Mouse (Mus musculus) embryonic facial prominence, embryonic 13.5 days (tissue): ENCODE data around the gene Eif4g1. TPM values are rescaled to one million over a fixed set of nuclear protein-coding genes. Genes with fewer than 3 reads are reported as not detected.
A peak's percentile ranks its signal among the peaks of the same experiment; 100 is the strongest.

Source experiments
- ATAC-seq: fragments of 200-750 bp; cut with Nextera tagmentation; 2 replicates; pipeline ENCODE4 v1.8.0; 2017; ENCODE audit warnings: low read depth; ENCODE audit not compliant: insufficient number of reproducible peaks, insufficient read depth, low FRiP score, low TSS enrichment
- H3K27ac ChIP-seq: fragments of 300-500 bp; sonication (generic); 2 replicates; pipeline ENCODE4 v1.5.1; 2015; ENCODE audit warnings: moderate library complexity, mild to moderate bottlenecking, inconsistent platforms
- H3K27me3 ChIP-seq: fragments of 300-500 bp; sonication (generic); 2 replicates; pipeline ENCODE4 v1.6.1; 2015; ENCODE audit warnings: mild to moderate bottlenecking, inconsistent platforms
- H3K36me3 ChIP-seq: fragments of 300-500 bp; sonication (generic); 2 replicates; pipeline ENCODE4 v1.6.1; 2015; ENCODE audit warnings: mild to moderate bottlenecking, inconsistent platforms
- H3K4me1 ChIP-seq: fragments of 300-500 bp; sonication (generic); 2 replicates; pipeline ENCODE4 v1.6.1; 2015; ENCODE audit warnings: inconsistent platforms
- H3K4me2 ChIP-seq: fragments of 300-500 bp; sonication (generic); 2 replicates; pipeline ENCODE4 v1.6.1; 2015; ENCODE audit warnings: moderate library complexity, mild to moderate bottlenecking, inconsistent platforms
- H3K4me3 ChIP-seq: fragments of 300-500 bp; sonication (generic); 2 replicates; pipeline ENCODE4 v1.5.1; 2015; ENCODE audit warnings: mild to moderate bottlenecking, inconsistent platforms
- H3K9ac ChIP-seq: fragments of 300-500 bp; sonication (generic); 2 replicates; pipeline ENCODE4 v1.6.1; 2015; ENCODE audit warnings: mild to moderate bottlenecking, inconsistent platforms
- H3K9me3 ChIP-seq: fragments of 300-500 bp; sonication (generic); 2 replicates; pipeline ENCODE4 v1.6.1; 2016; ENCODE audit warnings: inconsistent platforms
- WGBS: fragments of 180-500 bp; shearing (Covaris S2); methylation state at CpG from one replicate; pipeline ENCODE4 v1.1.7; 2015; ENCODE audit warnings: mixed read lengths; 5-methylcytosine and 5-hydroxymethylcytosine counted together
- polyA plus RNA-seq: library from polyadenylated mRNA; unstranded; fragments of >200 nt; fragmentation: Nextera tagmentation; extraction: Ambion mirVana; gene quantifications from 2 replicates; pipeline ENCODE4 v1.2.1, GENCODE M21; 2015

Gene Eif4g1
- polyA plus RNA-seq, 1 experiment from 2014 or later: 199 TPM

GRCm38 (mm10) chr16:20708939-20709734, 41.0 kb downstream of the Eif4g1 start:
- Histone ChIP-seq H3K27me3 (no peaks in the 10 kb centered on the region), H3K9ac (no peak overlapping the region), H3K4me3 (no peak overlapping the region), H3K36me3 (peaks cover 81% of the 10 kb centered on the region), H3K4me1 (peaks cover 8% of the 10 kb centered on the region), H3K4me2 (no peak overlapping the region), H3K9me3 (no peaks in the 10 kb centered on the region), H3K27ac (no peak overlapping the region)
- 73% methylated on average over 19 of the region's 19 CpGs for WGBS
- ATAC-seq: 0 out of 2 replicates have a peak, but pooled peaks have one; percentile 34

GRCm38 (mm10) chr16:20710370-20710769, 42.3 kb downstream of the Eif4g1 start:
- Histone ChIP-seq H3K27me3 (no peaks in the 10 kb centered on the region), H3K36me3 (peaks cover 75% of the 10 kb centered on the region), H3K9ac (no peak overlapping the region), H3K4me2 (no peak overlapping the region), H3K4me1 (peaks cover 20% of the 10 kb centered on the region), H3K9me3 (no peaks in the 10 kb centered on the region), H3K4me3 (no peak overlapping the region), H3K27ac (no peak overlapping the region)
- 93% methylated on average over 11 of the region's 11 CpGs for WGBS
- no peak for ATAC-seq

GRCm38 (mm10) chr16:20710810-20711209, 42.7 kb downstream of the Eif4g1 start:
- no peak overlapping the region for H3K4me3 ChIP-seq
- no peak overlapping the region for H3K9ac ChIP-seq
- peaks cover 71% of the 10 kb centered on the region for H3K36me3 ChIP-seq
- ATAC-seq: no peak
- no peaks in the 10 kb centered on the region for H3K9me3 ChIP-seq
- H3K27ac ChIP-seq: no peak overlapping the region
- WGBS: 84% methylated on average over 4 of the region's 4 CpGs
- no peaks in the 10 kb centered on the region for H3K27me3 ChIP-seq
- H3K4me1 ChIP-seq: peaks cover 23% of the 10 kb centered on the region
- no peak overlapping the region for H3K4me2 ChIP-seq

GRCm38 (mm10) chr16:20712190-20712589, 44.1 kb downstream of the Eif4g1 start:
- Histone ChIP-seq H3K4me1 (peaks cover 27% of the 10 kb centered on the region), H3K27ac (no peak overlapping the region), H3K4me2 (no peak overlapping the region), H3K36me3 (peaks cover 57% of the 10 kb centered on the region), H3K4me3 (no peak overlapping the region), H3K9ac (no peak overlapping the region), H3K9me3 (no peaks in the 10 kb centered on the region), H3K27me3 (no peaks in the 10 kb centered on the region)
- no peak for ATAC-seq
- WGBS: 81% methylated on average over 9 of the region's 9 CpGs

- peaks cover 28% of the 10 kb centered on the region for H3K4me1 ChIP-seq
- no peak overlapping the region for H3K27ac ChIP-seq
- H3K4me3 ChIP-seq: no peak overlapping the region
- H3K9me3 ChIP-seq: no peaks in the 10 kb centered on the region
- H3K36me3 ChIP-seq: peaks cover 50% of the 10 kb centered on the region
- no peak overlapping the region for H3K4me2 ChIP-seq
- 88% methylated on average over 7 of the region's 7 CpGs for WGBS
- no peaks in the 10 kb centered on the region for H3K27me3 ChIP-seq
- no peak for ATAC-seq
- H3K9ac ChIP-seq: no peak overlapping the region
These were observed 44.8 kb downstream of the Eif4g1 start for GRCm38 (mm10) chr16:20712889-20713288.

GRCm38 (mm10) chr16:20714307-20715080, 46.4 kb downstream of the Eif4g1 start:
- peak overlapping the region; percentile 70 for H3K4me3 ChIP-seq
- no peak overlapping the region for H3K27ac ChIP-seq
- H3K9me3 ChIP-seq: no peaks in the 10 kb centered on the region
- no peak for ATAC-seq
- H3K9ac ChIP-seq: peak overlapping the region; percentile 88
- WGBS: 44% methylated on average over 11 of the region's 11 CpGs
- H3K36me3 ChIP-seq: peaks cover 36% of the 10 kb centered on the region
- peaks cover 34% of the 10 kb centered on the region for H3K4me1 ChIP-seq
- H3K4me2 ChIP-seq: peak overlapping the region; percentile 90
- H3K27me3 ChIP-seq: no peaks in the 10 kb centered on the region

- 58% methylated on average over 2 of the region's 2 CpGs for WGBS
- no peaks in the 10 kb centered on the region for H3K27me3 ChIP-seq
- H3K36me3 ChIP-seq: peaks cover 39% of the 10 kb centered on the region
- no peak for ATAC-seq
- H3K4me3 ChIP-seq: peak overlapping the region; percentile 70
- peaks cover 34% of the 10 kb centered on the region for H3K4me1 ChIP-seq
- H3K9me3 ChIP-seq: no peaks in the 10 kb centered on the region
- peak overlapping the region; percentile 90 for H3K4me2 ChIP-seq
- peak overlapping the region; percentile 88 for H3K9ac ChIP-seq
- H3K27ac ChIP-seq: peak overlapping the region; percentile 98; the same call in 1 of the 2 replicates
These were observed 47.0 kb downstream of the Eif4g1 start for GRCm38 (mm10) chr16:20715161-20715560.

GRCm38 (mm10) chr16:20715566-20715965, 47.5 kb downstream of the Eif4g1 start:
- H3K27me3 ChIP-seq: no peaks in the 10 kb centered on the region
- H3K9ac ChIP-seq: peak overlapping the region; percentile 88
- peak overlapping the region; percentile 90 for H3K4me2 ChIP-seq
- peak overlapping the region; percentile 98 for H3K27ac ChIP-seq
- WGBS: under 1% methylated on average over 12 of the region's 12 CpGs
- peaks cover 39% of the 10 kb centered on the region for H3K36me3 ChIP-seq
- H3K4me1 ChIP-seq: peaks cover 34% of the 10 kb centered on the region
- peak; percentile 18 for ATAC-seq
- peak overlapping the region; percentile 70 for H3K4me3 ChIP-seq
- H3K9me3 ChIP-seq: no peaks in the 10 kb centered on the region

GRCm38 (mm10) chr16:20715976-20716840, 48.1 kb downstream of the Eif4g1 start:
- WGBS: under 1% methylated on average over 65 of the region's 68 CpGs
- ATAC-seq: peak; percentile 80

GRCm38 (mm10) chr16:20716841-20717180, 48.7 kb downstream of the Eif4g1 start:
- Histone ChIP-seq H3K4me1 (peaks cover 34% of the 10 kb centered on the region), H3K27ac (peak overlapping the region; percentile 98), H3K4me3 (peak overlapping the region; percentile 70), H3K4me2 (peak overlapping the region; percentile 90), H3K36me3 (peaks cover 38% of the 10 kb centered on the region), H3K9ac (peak overlapping the region; percentile 88), H3K9me3 (no peaks in the 10 kb centered on the region), H3K27me3 (no peaks in the 10 kb centered on the region)
- ATAC-seq: no peak
- whole genome bisulfite sequencing: under 1% methylated on average over 8 of the region's 8 CpGs

More at GRCm38 (mm10) chr16:20715976-20716840, 48.1 kb downstream of the Eif4g1 start:
- peaks cover 34% of the 10 kb centered on the region for H3K4me1 ChIP-seq
- H3K36me3 ChIP-seq: peaks cover 38% of the 10 kb centered on the region
- peak overlapping the region; percentile 98 for H3K27ac ChIP-seq
- H3K9me3 ChIP-seq: no peaks in the 10 kb centered on the region
- peak overlapping the region; percentile 70 for H3K4me3 ChIP-seq
- H3K9ac ChIP-seq: peak overlapping the region; percentile 88
- H3K4me2 ChIP-seq: peak overlapping the region; percentile 90
- H3K27me3 ChIP-seq: no peaks in the 10 kb centered on the region
